Mouse (Mus musculus) megakaryocyte, embryonic 14.5 days (primary cell): ENCODE results near the gene Wdr6. TPM values are rescaled to one million over a fixed set of nuclear protein-coding genes. Genes with fewer than 3 reads are reported as not detected.

Experiments
- H3K27me3 ChIP-seq: replicated peaks from 2 replicates; pipeline ENCODE3; 2012; ENCODE audit warnings: inconsistent platforms
- H3K36me3 ChIP-seq: replicated peaks from 2 replicates; pipeline ENCODE3; 2012; ENCODE audit warnings: low read length, inconsistent platforms, mixed read lengths
- H3K4me1 ChIP-seq: 2 replicates; pipeline ENCODE4 v1.6.1; 2012; ENCODE audit warnings: inconsistent platforms
- H3K4me3 ChIP-seq: replicated peaks from 2 replicates; pipeline ENCODE3; 2012; ENCODE audit warnings: moderate library complexity, mild to moderate bottlenecking, inconsistent platforms
- H3K9me3 ChIP-seq: 2 replicates; pipeline ENCODE4 v1.6.1; 2012; ENCODE audit warnings: inconsistent platforms
- FLI1 ChIP-seq: IDR thresholded peaks from 2 replicates; pipeline ENCODE4 v1.6.1; 2012; ENCODE audit warnings: low read length, inconsistent platforms, mixed read lengths
- GATA1 ChIP-seq: IDR thresholded peaks from 3 replicates; pipeline ENCODE4 v1.6.1; 2012; ENCODE audit warnings: mixed read lengths, low read length, inconsistent platforms, borderline replicate concordance
- polyA plus RNA-seq: library from polyadenylated mRNA; stranded (reverse); fragments of >175 nt; gene quantifications from 2 replicates; pipeline ENCODE4 v1.2.3, GENCODE M21; 2012; ENCODE audit warnings: low replicate concordance; ENCODE audit not compliant: insufficient read depth

Gene Wdr6
- polyA plus RNA-seq, 1 experiment, result 4.8 TPM

GRCm38 (mm10) chr9:108574921-108575320 lies 3.6 kb downstream of the Wdr6 start:
- Histone ChIP-seq H3K36me3 (peaks cover 64% of the 10 kb centered on the region), H3K4me3 (no peak overlapping the region), H3K4me1 (peaks cover 87% of the 10 kb centered on the region), H3K27me3 (no peaks in the 10 kb centered on the region), H3K9me3 (no peaks in the 10 kb centered on the region)
- TF ChIP-seq GATA1, result no peak
- no peak for TF ChIP-seq FLI1

GRCm38 (mm10) chr9:108573774-108574690 lies 4.5 kb downstream of the Wdr6 start:
- H3K27me3 ChIP-seq, result no peaks in the 10 kb centered on the region
- H3K36me3 ChIP-seq, result peaks cover 62% of the 10 kb centered on the region
- H3K9me3 ChIP-seq, result no peaks in the 10 kb centered on the region
- no peak overlapping the region for H3K4me3 ChIP-seq
- TF ChIP-seq FLI1 (no peak), GATA1 (no peak)
- peaks cover 86% of the 10 kb centered on the region for H3K4me1 ChIP-seq

DNA sequence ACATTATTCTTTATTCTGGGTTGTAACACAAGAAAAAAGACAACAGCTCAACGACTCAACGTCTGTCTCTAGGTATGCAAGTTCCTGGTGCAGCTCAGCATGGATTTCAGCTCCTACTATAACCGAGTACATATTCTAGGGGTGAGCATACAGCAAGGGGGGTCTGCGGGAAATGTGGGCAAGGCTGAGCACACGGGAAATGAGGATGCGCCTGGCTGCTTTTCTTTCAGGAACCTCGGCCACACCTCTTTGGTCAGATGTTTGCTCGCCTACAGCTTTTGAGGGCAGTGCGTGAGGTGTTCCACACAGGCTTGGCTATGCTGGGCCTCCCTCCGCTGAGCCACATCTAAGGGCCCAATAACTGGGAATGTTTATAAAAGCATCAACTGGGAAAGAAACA lies 6.2 kb downstream of the Wdr6 start:
- Histone ChIP-seq H3K4me1 (peaks cover 81% of the 10 kb centered on the region), H3K36me3 (peaks cover 62% of the 10 kb centered on the region), H3K9me3 (no peaks in the 10 kb centered on the region), H3K4me3 (no peak overlapping the region), H3K27me3 (no peaks in the 10 kb centered on the region)
- TF ChIP-seq FLI1, result no peak
- no peak for TF ChIP-seq GATA1

DNA sequence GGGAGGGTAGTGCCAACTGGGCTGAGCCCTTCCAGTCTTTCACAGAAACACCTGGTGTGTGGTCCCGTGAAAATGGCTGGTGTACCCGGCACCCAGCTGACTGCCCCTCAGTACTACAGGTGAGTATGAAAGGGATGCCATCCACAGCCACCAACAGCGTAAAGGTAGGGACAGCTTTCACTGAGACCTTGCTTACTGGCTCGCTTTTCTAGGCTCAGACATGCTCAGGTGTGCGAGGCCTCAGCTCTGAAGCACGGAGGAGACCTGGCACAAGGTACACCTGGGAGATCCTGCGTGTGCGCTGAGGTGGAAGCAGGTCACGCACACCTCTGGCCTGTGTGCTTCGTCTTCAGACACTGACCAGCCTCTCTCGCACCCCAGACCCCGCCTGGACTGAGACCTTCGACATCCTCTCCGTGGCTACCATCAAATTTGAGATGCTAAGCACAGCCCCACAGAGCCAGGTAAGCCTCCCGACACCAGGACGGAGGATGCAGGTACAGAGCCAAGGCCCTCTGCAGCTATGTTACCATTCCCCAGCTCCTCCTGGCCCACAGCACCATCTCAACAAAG lies 7.1 kb downstream of the Wdr6 start:
- Histone ChIP-seq H3K9me3 (no peaks in the 10 kb centered on the region), H3K4me3 (peak overlapping the region; percentile 34), H3K36me3 (peaks cover 60% of the 10 kb centered on the region), H3K4me1 (peaks cover 78% of the 10 kb centered on the region), H3K27me3 (no peaks in the 10 kb centered on the region)
- TF ChIP-seq GATA1 (no peak), FLI1 (no peak)

DNA sequence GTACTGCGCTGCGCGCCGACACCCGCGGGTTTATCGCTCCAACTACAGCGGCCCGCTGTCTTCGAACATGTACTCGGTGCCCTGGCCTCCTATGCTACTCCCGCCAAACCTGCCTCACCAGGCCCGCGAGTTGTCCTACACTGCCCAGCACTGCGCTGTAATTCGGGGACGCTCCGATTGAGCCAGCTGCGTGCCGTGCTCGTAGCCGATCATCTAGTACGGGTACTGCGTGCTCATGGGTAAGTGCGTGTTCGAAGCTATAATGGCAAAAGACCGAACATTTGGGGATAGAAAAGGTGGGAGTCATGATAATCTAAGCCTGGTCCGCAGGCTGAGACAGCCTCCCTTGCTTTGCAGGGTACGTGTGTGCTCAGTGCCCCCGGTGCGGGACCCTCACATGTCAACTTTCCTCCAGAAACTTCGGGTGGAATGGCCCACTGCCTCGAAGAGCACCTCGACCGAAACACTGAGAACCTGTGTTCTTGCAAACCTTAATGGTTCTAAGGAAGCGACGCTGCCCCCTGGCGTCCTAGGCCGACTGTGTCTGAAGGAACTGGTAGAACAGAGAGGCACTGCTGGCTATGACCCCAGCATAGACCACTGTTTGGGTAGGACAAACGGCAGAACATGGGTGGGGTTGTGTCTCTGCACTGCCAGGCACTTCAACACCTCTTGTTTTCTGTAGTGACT lies 8.2 kb downstream of the Wdr6 start:
- peaks cover 57% of the 10 kb centered on the region for H3K36me3 ChIP-seq
- no peaks in the 10 kb centered on the region for H3K9me3 ChIP-seq
- peaks cover 84% of the 10 kb centered on the region for H3K4me1 ChIP-seq
- no peak for TF ChIP-seq GATA1
- TF ChIP-seq FLI1, result no peak
- no peaks in the 10 kb centered on the region for H3K27me3 ChIP-seq
- peak overlapping the region; percentile 99 for H3K4me3 ChIP-seq

GRCm38 (mm10) chr9:108569381-108570206 lies 8.9 kb downstream of the Wdr6 start, which contains the start of gene Dalrd3:
Dalrd3 (plus strand) TSS chr9:108569886.
- Histone ChIP-seq H3K27me3 (no peaks in the 10 kb centered on the region), H3K36me3 (peaks cover 57% of the 10 kb centered on the region), H3K4me1 (peaks cover 85% of the 10 kb centered on the region), H3K9me3 (no peaks in the 10 kb centered on the region), H3K4me3 (peak within 1 kb of the TSS; percentile 99)
- TF ChIP-seq GATA1, result no peak
- TF ChIP-seq FLI1, result 0 out of 2 replicates have a peak, but pooled peaks have one; percentile 27

DNA sequence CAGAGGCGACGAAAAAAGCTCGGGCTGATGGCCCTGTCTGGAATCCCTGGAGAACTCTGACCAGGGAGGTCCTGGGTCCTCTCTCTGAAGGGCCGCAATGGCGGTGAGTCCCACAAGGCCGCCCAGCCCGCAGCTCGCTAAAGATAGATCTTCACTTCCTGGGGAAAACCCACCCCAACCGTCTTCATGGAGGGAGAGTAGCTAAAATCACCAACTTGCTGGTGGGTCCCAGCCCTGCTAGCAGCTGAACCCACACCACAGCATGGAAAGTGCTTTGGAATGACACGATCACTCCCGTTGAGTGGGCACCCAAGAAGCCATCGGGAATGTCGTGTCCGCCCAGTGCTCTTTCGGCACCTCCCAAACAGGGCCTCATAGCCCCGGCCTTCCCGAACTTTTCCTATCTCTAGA lies 10.0 kb downstream of the Wdr6 start:
- no peak for TF ChIP-seq GATA1
- TF ChIP-seq FLI1, result no peak
- H3K4me1 ChIP-seq, result peaks cover 84% of the 10 kb centered on the region
- no peaks in the 10 kb centered on the region for H3K27me3 ChIP-seq

DNA sequence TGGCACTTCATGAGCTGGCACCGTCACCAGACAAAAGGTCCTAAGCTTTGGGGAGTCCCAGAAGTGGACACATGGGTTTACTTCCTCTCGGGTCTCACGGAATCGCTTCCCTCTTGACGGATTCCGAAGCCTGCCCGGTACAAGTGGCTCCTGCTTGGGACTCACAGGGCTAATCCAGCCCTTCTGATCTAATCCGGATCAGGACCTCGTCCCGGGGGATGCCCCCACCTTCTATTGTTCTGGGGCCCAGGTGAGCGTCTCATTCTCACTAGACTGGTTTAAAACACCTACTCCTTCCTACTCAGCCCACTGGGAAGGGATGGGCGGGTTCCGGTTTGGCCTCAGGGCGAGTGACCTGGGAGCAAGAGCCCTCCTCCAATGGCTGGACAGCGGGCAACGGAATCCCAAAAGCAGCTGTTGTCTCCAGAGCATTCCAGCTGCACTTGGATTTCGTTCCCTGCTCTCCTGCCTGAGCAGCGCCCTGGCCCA lies 10.6 kb downstream of the Wdr6 start:
- Histone ChIP-seq H3K36me3 (peaks cover 57% of the 10 kb centered on the region), H3K4me1 (peaks cover 81% of the 10 kb centered on the region), H3K4me3 (peak overlapping the region; percentile 99), H3K9me3 (no peaks in the 10 kb centered on the region), H3K27me3 (no peaks in the 10 kb centered on the region)
- TF ChIP-seq GATA1, result no peak

More for the DNA sequence above, 10.0 kb downstream of the Wdr6 start:
- H3K9me3 ChIP-seq, result no peaks in the 10 kb centered on the region
- peak overlapping the region; percentile 99 for H3K4me3 ChIP-seq
- peaks cover 57% of the 10 kb centered on the region for H3K36me3 ChIP-seq
